Mouse (Mus musculus) bone marrow, adult 2 months (tissue): Measurements from ENCODE around the gene Gm11042.

Experiments
- CTCF ChIP-seq: fragments of 200-500 bp; IDR thresholded peaks from 2 replicates; pipeline ENCODE4 v1.5.1; 2011; ENCODE audit warnings: low read length, control low read depth; ENCODE audit not compliant: control insufficient read depth, insufficient read depth
- POLR2A ChIP-seq: fragments of 200-500 bp; IDR thresholded peaks from 2 replicates; pipeline ENCODE4 v1.6.1; 2011; ENCODE audit warnings: low read depth, mild to moderate bottlenecking, control low read depth, low read length, borderline replicate concordance; ENCODE audit not compliant: control insufficient read depth

- no peak for TF ChIP-seq POLR2A
- no peak for TF ChIP-seq CTCF
These were observed 43.6 kb upstream of the Gm11042 start for GRCm38 (mm10) chr12:74359791-74360190.
